Mouse (Mus musculus): ENCODE data around the gene Nav1. TPM values are rescaled to one million over a fixed set of nuclear protein-coding genes. Genes with fewer than 3 reads are reported as not detected.

The Nav1 gene
- polyA plus RNA-seq (2012; rRNA removed) (26.8 and 31.8 TPM in 2 replicates), polyA plus RNA-seq (2014; fragmentation: Nextera tagmentation; extraction: Ambion mirVana) (14.4 and 17.3 TPM in 2 replicates)

GRCm38 (mm10) chr1:135607019-135607418 is at the start of gene Nav1:
Nav1 (minus strand) TSS chr1:135607295.
- Histone ChIP-seq H3K27ac (replicated peaks; ENCODE audit: low read depth, low read length) (no peak within 1 kb of the TSS), H3K4me2 (replicated peaks; ENCODE audit: low read depth, low read length, severe bottlenecking) (no peak within 1 kb of the TSS), H3K36me3 (ENCODE audit: control insufficient read depth, insufficient read depth, low read length) (no peaks in the 10 kb centered on the region), H3K9me3 (ENCODE audit: control insufficient read depth, low read length) (no peaks in the 10 kb centered on the region), H3K4me1 (ENCODE audit: control insufficient read depth, insufficient read depth, low read length) (0 out of 2 replicates have a peak, but pooled peaks cover 3% of the 10 kb centered on the region), H3K27me3 (ENCODE audit: control insufficient read depth, insufficient read depth, low read length) (no peaks in the 10 kb centered on the region), H3K9ac (ENCODE audit: low read depth, low read length, severe bottlenecking) (no peak within 1 kb of the TSS), H3K4me3 (replicated peaks; ENCODE audit: low read length) (no peak within 1 kb of the TSS)
- no peak for TF ChIP-seq POLR2A (IDR thresholded peaks at IDR 0.05; ENCODE audit: borderline replicate concordance, extremely low read depth, insufficient read depth, insufficient read length)
- no peak for ATAC-seq (ENCODE audit: low FRiP score, low read depth)
- DNase-seq (ENCODE audit: low spot score), result no peak
- 33% methylated on average over 6 of the region's 7 CpGs for WGBS

DNA sequence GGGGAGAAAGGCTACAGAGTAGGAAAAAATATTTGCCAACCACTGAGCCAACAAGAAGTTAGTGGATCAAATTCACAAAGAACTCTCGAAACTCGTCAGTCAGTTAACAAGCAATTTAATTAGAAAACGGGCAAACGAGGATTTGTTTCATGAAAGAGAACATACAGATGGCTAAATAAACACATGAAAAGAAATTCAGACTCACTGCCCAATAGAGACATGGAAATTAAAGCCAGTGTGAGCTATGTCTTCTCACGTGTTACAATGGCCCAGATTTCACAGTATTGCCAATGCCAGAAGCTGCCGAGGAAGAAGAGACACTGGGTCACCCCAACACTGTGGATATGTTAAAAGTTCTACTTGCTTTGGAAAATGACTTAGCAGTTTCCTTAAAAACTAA is 46.8 kb upstream of the Nav1 start:
- no peaks in the 10 kb centered on the region for H3K36me3 ChIP-seq (ENCODE audit: control insufficient read depth, insufficient read depth, low read length)
- H3K27ac ChIP-seq (replicated peaks; ENCODE audit: low read depth, low read length), result no peak overlapping the region
- no peaks in the 10 kb centered on the region for H3K27me3 ChIP-seq (ENCODE audit: control insufficient read depth, insufficient read depth, low read length)
- TF ChIP-seq POLR2A (IDR thresholded peaks at IDR 0.05; ENCODE audit: borderline replicate concordance, extremely low read depth, insufficient read depth, insufficient read length), result no peak
- H3K4me2 ChIP-seq (replicated peaks; ENCODE audit: low read depth, low read length, severe bottlenecking), result no peak overlapping the region
- no peaks in the 10 kb centered on the region for H3K4me1 ChIP-seq (ENCODE audit: control insufficient read depth, insufficient read depth, low read length)
- H3K4me3 ChIP-seq (replicated peaks; ENCODE audit: low read length), result no peak overlapping the region
- WGBS, result 74% methylated on average over 6 of the region's 6 CpGs
- DNase-seq (ENCODE audit: low spot score) (no peak), ATAC-seq (ENCODE audit: low FRiP score, low read depth) (no peak)
- no peak overlapping the region for H3K9ac ChIP-seq (ENCODE audit: low read depth, low read length, severe bottlenecking)
- H3K9me3 ChIP-seq (ENCODE audit: control insufficient read depth, low read length), result peaks cover 6% of the 10 kb centered on the region; the same call in 1 of the 2 replicates

DNA sequence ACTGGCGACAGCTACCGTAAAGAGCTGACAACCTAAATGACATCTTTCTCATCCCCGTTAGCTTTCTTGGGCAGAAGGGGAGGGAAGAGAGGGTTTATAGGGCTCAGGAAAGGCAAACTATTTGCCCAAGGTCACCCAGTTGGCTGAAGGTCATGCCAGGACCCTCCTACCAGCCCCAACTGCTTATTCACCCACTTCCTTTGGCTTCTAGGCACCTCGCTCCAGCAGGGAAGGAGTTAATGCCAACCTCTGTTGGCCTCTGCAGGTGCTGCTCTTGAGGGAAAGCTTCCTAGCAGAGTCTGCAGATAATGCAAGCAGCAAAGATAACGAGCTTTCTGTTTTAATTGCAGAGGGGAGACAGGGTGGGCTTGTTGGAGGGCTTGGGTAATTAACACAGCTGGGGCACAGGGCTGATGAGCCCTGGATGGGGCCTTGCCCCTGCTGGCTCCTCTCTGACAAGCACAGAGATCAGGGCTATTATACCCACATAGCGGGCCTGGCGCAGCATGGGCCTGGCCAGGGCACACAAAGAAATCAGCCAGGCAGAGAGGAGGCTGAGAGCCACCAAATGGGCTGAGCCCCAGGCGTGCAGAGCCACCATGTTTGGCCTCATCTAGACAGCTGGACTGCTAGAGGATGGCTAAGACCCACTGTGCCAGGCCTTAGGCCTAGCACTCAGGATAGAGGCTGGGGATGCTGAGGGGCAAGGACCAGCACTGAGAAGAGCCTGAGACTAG is 38.5 kb upstream of the Nav1 start:
- no peak for TF ChIP-seq POLR2A (IDR thresholded peaks at IDR 0.05; ENCODE audit: borderline replicate concordance, extremely low read depth, insufficient read depth, insufficient read length)
- 71% methylated on average over 8 of the region's 8 CpGs for WGBS
- no peaks in the 10 kb centered on the region for H3K4me1 ChIP-seq (ENCODE audit: control insufficient read depth, insufficient read depth, low read length)
- H3K9ac ChIP-seq (ENCODE audit: low read depth, low read length, severe bottlenecking), result no peak overlapping the region
- H3K9me3 ChIP-seq (ENCODE audit: control insufficient read depth, low read length), result no peaks in the 10 kb centered on the region
- no peak overlapping the region for H3K4me3 ChIP-seq (replicated peaks; ENCODE audit: low read length)
- DNase-seq (ENCODE audit: low spot score) (no peak), ATAC-seq (ENCODE audit: low FRiP score, low read depth) (no peak)
- no peaks in the 10 kb centered on the region for H3K27me3 ChIP-seq (ENCODE audit: control insufficient read depth, insufficient read depth, low read length)
- H3K36me3 ChIP-seq (ENCODE audit: control insufficient read depth, insufficient read depth, low read length), result no peaks in the 10 kb centered on the region
- no peak overlapping the region for H3K27ac ChIP-seq (replicated peaks; ENCODE audit: low read depth, low read length)
- no peak overlapping the region for H3K4me2 ChIP-seq (replicated peaks; ENCODE audit: low read depth, low read length, severe bottlenecking)

DNA sequence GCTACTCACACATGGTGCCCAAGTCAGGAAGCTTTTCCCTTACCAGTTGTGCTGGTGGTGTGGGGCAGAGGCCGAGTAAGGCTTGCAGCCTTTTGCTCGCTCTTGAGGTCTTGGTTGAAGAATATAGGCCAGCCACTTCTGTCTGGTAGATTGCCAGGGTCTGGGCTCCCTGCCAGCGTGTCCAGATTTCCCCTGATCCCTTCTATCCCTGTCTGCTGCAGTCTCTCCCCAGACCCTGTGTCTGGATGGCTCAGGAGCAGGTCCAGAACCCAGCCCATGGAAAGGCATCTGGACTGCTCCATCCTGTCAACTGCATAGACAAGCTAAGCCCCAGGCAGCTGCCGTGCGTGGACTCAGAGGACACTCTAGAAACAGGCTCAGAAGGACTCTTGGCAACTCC is 37.0 kb upstream of the Nav1 start:
- ATAC-seq (ENCODE audit: low FRiP score, low read depth) (no peak), DNase-seq (ENCODE audit: low spot score) (no peak)
- Histone ChIP-seq H3K4me3 (replicated peaks; ENCODE audit: low read length) (no peak overlapping the region), H3K9me3 (ENCODE audit: control insufficient read depth, low read length) (no peaks in the 10 kb centered on the region), H3K9ac (ENCODE audit: low read depth, low read length, severe bottlenecking) (no peak overlapping the region), H3K4me1 (ENCODE audit: control insufficient read depth, insufficient read depth, low read length) (no peaks in the 10 kb centered on the region), H3K27ac (replicated peaks; ENCODE audit: low read depth, low read length) (no peak overlapping the region), H3K27me3 (ENCODE audit: control insufficient read depth, insufficient read depth, low read length) (no peaks in the 10 kb centered on the region), H3K4me2 (replicated peaks; ENCODE audit: low read depth, low read length, severe bottlenecking) (no peak overlapping the region), H3K36me3 (ENCODE audit: control insufficient read depth, insufficient read depth, low read length) (no peaks in the 10 kb centered on the region)
- WGBS, result 66% methylated on average over 5 of the region's 5 CpGs
- no peak for TF ChIP-seq POLR2A (IDR thresholded peaks at IDR 0.05; ENCODE audit: borderline replicate concordance, extremely low read depth, insufficient read depth, insufficient read length)

- no peaks in the 10 kb centered on the region for H3K4me1 ChIP-seq (ENCODE audit: control insufficient read depth, insufficient read depth, low read length)
- no peaks in the 10 kb centered on the region for H3K9me3 ChIP-seq (ENCODE audit: control insufficient read depth, low read length)
- no peak overlapping the region for H3K9ac ChIP-seq (ENCODE audit: low read depth, low read length, severe bottlenecking)
- 81% methylated on average over 3 of the region's 3 CpGs for WGBS
- H3K27me3 ChIP-seq (ENCODE audit: control insufficient read depth, insufficient read depth, low read length), result no peaks in the 10 kb centered on the region
- ATAC-seq (ENCODE audit: low FRiP score, low read depth) (no peak), DNase-seq (ENCODE audit: low spot score) (no peak)
- H3K36me3 ChIP-seq (ENCODE audit: control insufficient read depth, insufficient read depth, low read length), result no peaks in the 10 kb centered on the region
- no peak overlapping the region for H3K4me2 ChIP-seq (replicated peaks; ENCODE audit: low read depth, low read length, severe bottlenecking)
- TF ChIP-seq POLR2A (IDR thresholded peaks at IDR 0.05; ENCODE audit: borderline replicate concordance, extremely low read depth, insufficient read depth, insufficient read length), result no peak
- no peak overlapping the region for H3K4me3 ChIP-seq (replicated peaks; ENCODE audit: low read length)
- no peak overlapping the region for H3K27ac ChIP-seq (replicated peaks; ENCODE audit: low read depth, low read length)
Observed at GRCm38 (mm10) chr1:135643691-135644090, 36.6 kb upstream of the Nav1 start.

Measured in limb, embryonic 14.5 days (tissue).